Mouse (Mus musculus) limb, embryonic 10.5 days (tissue): Measurements from ENCODE around the gene Gdi1. TPM values are rescaled to one million over a fixed set of nuclear protein-coding genes. Genes with fewer than 3 reads are reported as not detected.

ENCODE experiments used
- DNase-seq: peaks from one replicate; pipeline ENCODE4 v3.0.0-alpha.2; 2017; ENCODE audit warnings: low spot score
- H3K27ac ChIP-seq: fragments of 300-500 bp; sonication (generic); 2 replicates; pipeline ENCODE4 v1.5.1; 2016; ENCODE audit warnings: mild to moderate bottlenecking
- H3K27me3 ChIP-seq: fragments of 300-500 bp; sonication (generic); 2 replicates; pipeline ENCODE4 v1.6.1; 2016; ENCODE audit warnings: low read depth, mild to moderate bottlenecking; ENCODE audit not compliant: poor library complexity, severe bottlenecking
- H3K36me3 ChIP-seq: fragments of 300-500 bp; sonication (generic); 2 replicates; pipeline ENCODE4 v1.6.1; 2016; ENCODE audit warnings: mild to moderate bottlenecking, moderate library complexity
- H3K4me1 ChIP-seq: fragments of 300-500 bp; sonication (generic); 2 replicates; pipeline ENCODE4 v1.6.1; 2016
- H3K4me3 ChIP-seq: fragments of 300-500 bp; sonication (generic); 2 replicates; pipeline ENCODE4 v1.5.1; 2016; ENCODE audit warnings: mild to moderate bottlenecking, moderate library complexity
- H3K9me3 ChIP-seq: fragments of 300-500 bp; sonication (generic); replicated peaks from 2 replicates; pipeline ENCODE4 v1.6.1; 2016; ENCODE audit warnings: mild to moderate bottlenecking
- WGBS: fragments of 180-500 bp; shearing (Covaris S2); methylation state at CpG from one replicate; pipeline ENCODE4 v1.1.7; 2016; 5-methylcytosine and 5-hydroxymethylcytosine counted together
- polyA plus RNA-seq: library from polyadenylated mRNA; unstranded; fragments of >200 nt; fragmentation: Nextera tagmentation; extraction: Ambion mirVana; gene quantifications from 2 replicates; pipeline ENCODE4 v1.2.1, GENCODE M21; 2016

Gene Gdi1
- polyA plus RNA-seq: 154 and 206 TPM in 2 replicates

DNA sequence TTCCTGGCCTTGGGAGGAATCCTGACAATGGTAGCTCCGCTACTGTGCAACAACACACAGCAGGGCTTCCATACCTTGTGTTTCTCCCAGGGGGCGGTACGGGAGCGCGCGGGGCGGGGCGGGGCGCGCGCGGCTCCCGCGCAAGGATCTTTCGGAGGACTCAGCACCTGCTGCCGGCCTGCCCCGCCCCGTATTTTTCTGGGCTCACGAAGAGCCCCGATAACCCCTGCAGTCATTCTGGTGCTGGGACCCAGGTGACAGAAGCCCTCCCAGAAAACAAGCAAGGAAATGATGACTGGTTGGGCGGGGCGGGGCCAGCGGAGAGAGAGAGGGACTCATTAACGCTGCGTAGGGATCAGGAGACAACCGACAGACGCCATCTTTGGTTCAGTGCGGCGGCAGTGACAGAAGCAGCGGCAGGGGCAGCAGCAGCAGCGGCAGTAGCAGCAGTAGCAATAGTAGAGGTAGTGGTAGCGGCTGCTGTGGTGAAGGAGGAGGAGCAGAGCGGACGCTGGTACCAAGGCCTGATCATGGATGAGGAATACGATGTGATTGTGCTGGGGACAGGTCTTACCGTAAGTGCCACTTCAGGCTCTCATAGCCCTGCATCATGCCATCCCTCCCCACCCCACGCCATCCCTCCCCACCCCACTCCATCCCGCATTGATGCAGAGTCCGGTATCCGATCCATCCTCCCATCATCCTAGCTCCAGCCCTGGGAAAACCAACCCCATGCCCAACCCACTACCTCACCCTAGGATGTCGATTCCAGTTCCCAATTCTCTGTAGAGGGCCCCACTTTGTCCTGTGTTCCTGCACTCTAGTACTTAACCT, at the start of gene Gdi1:
Gene Gdi1 (plus strand): TSS at position 132 of the 834 bp plus-strand sequence.
- H3K4me3 ChIP-seq: peak within 1 kb of the TSS; percentile 64
- H3K4me1 ChIP-seq: peaks cover 9% of the 10 kb centered on the region; the same call in 1 of the 2 replicates
- peak within 1 kb of the TSS; percentile 89 for H3K27ac ChIP-seq
- 18% methylated on average over 38 of the region's 41 CpGs for WGBS
- peak; percentile 81 for DNase-seq
- H3K36me3 ChIP-seq: peaks cover 77% of the 10 kb centered on the region
- peaks cover 17% of the 10 kb centered on the region for H3K27me3 ChIP-seq
- H3K9me3 ChIP-seq: no peaks in the 10 kb centered on the region

DNA sequence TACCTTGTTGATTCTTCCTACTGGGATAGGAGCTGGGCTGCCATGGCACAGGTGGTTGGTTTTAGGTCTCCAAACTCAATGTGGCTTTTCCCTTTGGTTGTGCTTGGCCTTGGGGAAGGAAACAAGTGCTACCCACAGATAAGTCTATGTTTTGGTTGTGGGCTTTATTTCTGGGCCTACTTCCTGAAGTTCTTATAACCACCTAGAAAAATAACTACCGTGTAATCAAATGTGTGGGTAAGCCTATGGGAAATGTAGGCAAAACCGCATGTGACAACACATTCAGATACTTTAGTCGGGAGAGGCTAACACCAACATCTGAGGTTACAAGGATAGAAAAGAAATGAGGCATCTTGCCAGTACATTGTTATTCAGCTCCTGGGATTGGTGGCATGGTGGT, 47.1 kb upstream of the Gdi1 start:
- 100% methylated on average over 3 of the region's 3 CpGs for WGBS
- DNase-seq: no peak

DNA sequence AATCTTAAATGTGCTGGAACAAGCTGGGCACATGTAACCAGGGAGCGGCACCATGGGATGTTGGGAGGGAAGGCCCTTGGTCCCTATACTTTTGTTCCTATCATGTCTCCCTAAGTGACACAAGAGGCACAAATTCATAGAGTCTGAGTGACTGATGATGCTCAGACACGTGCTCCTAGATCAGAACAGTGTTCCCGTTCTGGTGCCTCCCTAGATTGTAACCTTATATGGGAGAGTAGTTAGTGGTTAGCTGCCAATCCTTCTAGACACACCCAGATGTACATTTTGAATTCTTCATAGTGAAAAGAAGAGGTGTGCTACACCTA, 35.1 kb upstream of the Gdi1 start:
- no peaks in the 10 kb centered on the region for H3K9me3 ChIP-seq

More for the DNA sequence above, 47.1 kb upstream of the Gdi1 start:
- no peaks in the 10 kb centered on the region for H3K9me3 ChIP-seq
- H3K27ac ChIP-seq: no peak overlapping the region
- peaks cover 4% of the 10 kb centered on the region for H3K4me1 ChIP-seq
- no peak overlapping the region for H3K4me3 ChIP-seq
- H3K36me3 ChIP-seq: peaks cover 37% of the 10 kb centered on the region
- peaks cover 5% of the 10 kb centered on the region; the same call in 1 of the 2 replicates for H3K27me3 ChIP-seq

DNA sequence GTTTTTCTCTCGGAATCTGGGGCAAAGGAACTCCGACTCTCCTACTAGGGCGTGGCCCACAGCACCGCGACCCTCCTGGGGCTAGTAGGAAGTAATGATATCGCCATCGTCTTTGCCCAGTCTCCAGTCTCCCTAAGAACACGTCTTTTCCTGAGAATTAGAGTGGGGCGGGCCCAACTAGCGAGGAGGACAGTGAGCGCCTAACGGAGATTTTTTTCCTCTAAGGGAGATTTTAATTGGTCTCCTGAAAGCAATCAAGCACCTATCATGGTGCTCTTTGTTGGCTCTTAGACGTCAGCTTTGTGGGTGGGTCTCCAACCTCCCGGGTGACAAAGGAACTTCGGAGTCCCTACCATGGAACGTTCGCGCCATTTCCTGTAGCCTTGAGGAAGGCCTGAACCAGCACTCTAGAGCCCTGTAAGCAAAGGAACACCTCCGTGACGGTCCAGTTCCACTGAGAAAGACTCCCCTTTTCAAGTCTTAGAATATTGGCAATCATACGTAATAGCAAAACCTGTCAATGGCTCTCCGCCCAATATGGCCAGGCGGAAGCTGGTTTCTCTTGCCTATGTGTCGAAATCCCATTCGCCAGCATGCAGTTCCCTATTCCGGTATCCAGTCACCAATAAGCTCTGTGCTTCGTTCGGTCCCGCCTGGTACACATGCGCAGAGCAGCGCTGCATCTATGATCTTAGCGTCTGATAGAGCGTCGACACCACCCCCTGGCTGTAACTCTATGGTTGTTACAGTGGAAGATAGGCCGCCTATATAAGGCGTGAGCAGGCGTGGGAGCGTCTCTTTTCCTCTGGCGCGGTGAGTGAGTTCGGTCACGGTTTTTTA, 34.5 kb upstream of the Gdi1 start, which contains the start of gene Rpl10:
Gene Rpl10 (plus strand): TSS at position 751 of the 840 bp plus-strand sequence.
- 11% methylated on average over 42 of the region's 42 CpGs for WGBS
- H3K27me3 ChIP-seq: peaks cover 8% of the 10 kb centered on the region; the same call in 1 of the 2 replicates
- H3K4me3 ChIP-seq: peak within 1 kb of the TSS; percentile 59
- H3K36me3 ChIP-seq: peaks cover 14% of the 10 kb centered on the region
- 0 out of 2 replicates have a peak, but pooled peaks cover 3% of the 10 kb centered on the region for H3K4me1 ChIP-seq
- H3K27ac ChIP-seq: peak within 1 kb of the TSS; percentile 94
- no peaks in the 10 kb centered on the region for H3K9me3 ChIP-seq
- DNase-seq: peak; percentile 85

More for the DNA sequence above, 35.1 kb upstream of the Gdi1 start:
- Histone ChIP-seq H3K4me1 (0 out of 2 replicates have a peak, but pooled peaks cover 3% of the 10 kb centered on the region), H3K27me3 (peaks cover 11% of the 10 kb centered on the region; the same call in 1 of the 2 replicates), H3K27ac (peak overlapping the region; percentile 94), H3K4me3 (peak overlapping the region; percentile 59), H3K36me3 (peaks cover 14% of the 10 kb centered on the region)
- peak; percentile 35 for DNase-seq
- 17% methylated on average over 3 of the region's 3 CpGs for WGBS

DNA sequence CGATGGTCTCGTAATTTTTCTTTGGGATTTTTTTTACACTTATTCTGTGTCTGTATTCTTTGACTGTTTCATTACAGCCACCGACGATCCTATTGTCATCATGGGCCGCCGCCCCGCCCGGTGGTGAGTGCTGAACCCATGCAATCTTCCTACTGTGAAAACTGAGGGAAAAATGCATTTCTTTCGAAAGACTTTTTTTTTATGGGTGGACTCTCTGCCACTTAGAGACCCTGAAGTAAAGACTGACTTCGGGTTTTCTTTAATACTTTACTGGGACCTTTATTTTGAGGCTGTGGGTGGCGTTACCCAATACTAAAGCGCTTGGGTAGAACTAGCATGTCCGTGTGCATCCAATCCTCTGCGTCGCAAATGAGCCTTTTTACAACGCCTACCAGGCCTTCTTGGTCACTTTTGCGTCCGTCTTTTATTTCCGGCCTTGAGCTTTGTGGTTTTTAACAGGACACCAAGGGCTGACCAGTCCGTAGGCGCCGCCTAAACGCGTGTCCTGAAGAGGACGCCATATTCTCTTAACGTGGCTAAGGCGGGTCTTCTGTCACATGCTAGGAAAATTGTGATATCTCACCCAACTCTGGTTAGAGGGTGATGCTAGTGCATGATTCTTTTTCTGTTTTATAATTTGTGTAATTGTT, 33.8 kb upstream of the Gdi1 start:
- no peaks in the 10 kb centered on the region for H3K9me3 ChIP-seq
- 0 out of 2 replicates have a peak, but pooled peaks cover 3% of the 10 kb centered on the region for H3K4me1 ChIP-seq
- peaks cover 14% of the 10 kb centered on the region for H3K36me3 ChIP-seq
- DNase-seq: peak; percentile 46
- H3K27ac ChIP-seq: peak overlapping the region; percentile 83
- 10% methylated on average over 27 of the region's 27 CpGs for WGBS
- H3K27me3 ChIP-seq: peaks cover 7% of the 10 kb centered on the region; the same call in 1 of the 2 replicates
- H3K4me3 ChIP-seq: peak overlapping the region; percentile 59

DNA sequence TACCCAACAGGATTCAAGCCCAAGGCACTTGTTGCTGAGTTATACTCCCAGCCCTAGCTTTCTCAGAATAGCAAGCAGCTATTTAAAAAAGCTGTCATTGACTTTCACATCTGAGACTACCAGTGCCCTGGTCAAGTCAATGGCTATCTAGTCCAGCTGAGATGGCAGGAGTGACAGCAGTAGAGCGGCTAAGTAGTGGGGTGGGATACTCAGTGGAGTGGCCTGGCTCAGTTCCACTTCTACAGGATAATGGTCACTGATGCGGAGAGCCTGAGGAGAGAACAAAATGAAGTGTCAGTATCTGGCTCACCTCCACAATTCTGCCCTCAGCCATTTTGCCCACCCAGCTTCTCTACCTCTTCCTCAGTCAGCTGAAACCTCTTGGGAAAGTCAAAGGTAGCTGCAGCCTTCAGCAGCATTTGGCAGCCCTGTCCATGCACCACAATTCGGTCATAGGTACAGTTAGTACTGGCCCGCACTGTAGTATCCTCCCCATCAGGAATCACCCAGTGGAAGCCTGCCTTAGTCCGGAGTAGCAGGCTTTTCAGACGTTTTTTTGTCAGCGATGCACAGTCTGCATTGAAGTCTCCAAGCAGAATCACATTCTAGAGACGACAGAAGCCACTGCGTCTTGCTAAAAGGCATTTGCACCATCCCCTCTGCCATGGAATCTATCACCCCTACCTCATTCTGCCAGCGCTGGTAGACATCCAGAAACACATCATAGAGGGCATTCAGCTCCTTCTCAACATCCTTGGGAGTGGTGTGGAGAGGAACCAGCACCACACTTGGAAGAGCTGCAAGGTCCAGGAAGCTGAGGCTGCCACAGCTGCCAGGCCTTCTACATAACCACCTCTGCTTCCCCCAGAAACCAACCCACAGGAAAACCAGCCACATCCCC, 31.1 kb upstream of the Gdi1 start:
- Histone ChIP-seq H3K27ac (no peak overlapping the region), H3K4me1 (0 out of 2 replicates have a peak, but pooled peaks cover 3% of the 10 kb centered on the region), H3K4me3 (no peak overlapping the region), H3K36me3 (peaks cover 14% of the 10 kb centered on the region), H3K9me3 (no peaks in the 10 kb centered on the region), H3K27me3 (peaks cover 7% of the 10 kb centered on the region; the same call in 1 of the 2 replicates)
- peak; percentile 35 for DNase-seq
- 25% methylated on average over 10 of the region's 10 CpGs for WGBS

DNA sequence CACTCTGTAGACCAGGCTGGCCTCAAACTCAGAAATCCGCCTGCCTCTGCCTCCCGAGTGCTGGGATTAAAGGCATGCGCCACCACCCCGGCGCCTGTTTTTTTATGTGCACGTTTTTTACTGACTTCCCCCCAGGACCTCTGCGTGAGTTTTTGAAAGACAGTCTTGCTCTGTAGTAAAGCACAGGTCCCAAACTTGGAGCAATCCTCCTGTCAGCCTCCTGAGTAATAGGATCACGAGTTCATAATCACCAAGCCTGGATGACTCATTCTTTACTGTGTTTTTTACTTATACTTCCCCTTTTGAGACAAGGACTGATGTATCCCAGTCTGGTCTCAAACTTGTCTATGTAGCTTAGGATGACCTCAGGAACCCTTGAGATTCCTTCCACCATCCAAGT, 26.9 kb upstream of the Gdi1 start:
- Histone ChIP-seq H3K36me3 (peaks cover 4% of the 10 kb centered on the region; the same call in 1 of the 2 replicates), H3K9me3 (no peaks in the 10 kb centered on the region), H3K27ac (no peak overlapping the region), H3K4me3 (no peak overlapping the region), H3K27me3 (peaks cover 23% of the 10 kb centered on the region), H3K4me1 (peaks cover 4% of the 10 kb centered on the region; the same call in 1 of the 2 replicates)
- DNase-seq: no peak
- 74% methylated on average over 8 of the region's 8 CpGs for WGBS

DNA sequence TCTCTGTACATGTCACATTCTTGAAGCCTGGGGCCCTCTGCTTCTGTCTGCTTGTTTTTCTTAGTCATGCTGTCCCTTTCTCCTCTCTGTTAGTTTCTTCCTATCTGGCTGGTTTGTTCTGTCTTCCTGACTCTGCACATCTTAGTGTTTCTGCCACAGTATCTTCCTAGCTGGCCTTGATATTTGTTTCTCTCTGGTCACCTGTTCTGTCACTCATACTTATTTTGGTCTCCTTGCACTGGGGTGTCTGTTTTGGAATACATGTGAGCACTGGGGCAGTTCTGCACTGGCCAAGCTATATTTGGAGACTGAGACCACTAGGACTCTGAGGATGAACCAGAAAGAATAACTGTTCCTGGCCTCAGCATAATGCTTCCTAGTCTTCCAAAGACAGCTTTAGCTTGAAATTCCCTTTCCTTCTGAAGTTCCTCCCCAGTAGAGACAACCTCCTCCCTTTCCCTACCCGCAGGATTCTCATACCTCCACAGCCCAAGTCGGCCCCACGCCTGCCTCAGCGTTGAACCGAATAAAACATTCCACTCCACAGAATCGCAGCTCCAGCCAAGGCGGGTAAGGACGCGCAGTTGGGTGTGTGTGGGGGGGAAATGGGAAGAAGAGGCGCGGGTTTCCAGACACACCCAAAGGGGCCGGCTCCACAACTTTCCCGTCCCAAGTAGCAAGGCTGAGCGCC, 23.6 kb upstream of the Gdi1 start:
- Histone ChIP-seq H3K27ac (peak overlapping the region; percentile 84), H3K36me3 (no peaks in the 10 kb centered on the region), H3K27me3 (peaks cover 34% of the 10 kb centered on the region), H3K4me1 (peaks cover 14% of the 10 kb centered on the region), H3K4me3 (peak overlapping the region; percentile 68), H3K9me3 (no peaks in the 10 kb centered on the region)
- no peak for DNase-seq
- 13% methylated on average over 14 of the region's 14 CpGs for WGBS

DNA sequence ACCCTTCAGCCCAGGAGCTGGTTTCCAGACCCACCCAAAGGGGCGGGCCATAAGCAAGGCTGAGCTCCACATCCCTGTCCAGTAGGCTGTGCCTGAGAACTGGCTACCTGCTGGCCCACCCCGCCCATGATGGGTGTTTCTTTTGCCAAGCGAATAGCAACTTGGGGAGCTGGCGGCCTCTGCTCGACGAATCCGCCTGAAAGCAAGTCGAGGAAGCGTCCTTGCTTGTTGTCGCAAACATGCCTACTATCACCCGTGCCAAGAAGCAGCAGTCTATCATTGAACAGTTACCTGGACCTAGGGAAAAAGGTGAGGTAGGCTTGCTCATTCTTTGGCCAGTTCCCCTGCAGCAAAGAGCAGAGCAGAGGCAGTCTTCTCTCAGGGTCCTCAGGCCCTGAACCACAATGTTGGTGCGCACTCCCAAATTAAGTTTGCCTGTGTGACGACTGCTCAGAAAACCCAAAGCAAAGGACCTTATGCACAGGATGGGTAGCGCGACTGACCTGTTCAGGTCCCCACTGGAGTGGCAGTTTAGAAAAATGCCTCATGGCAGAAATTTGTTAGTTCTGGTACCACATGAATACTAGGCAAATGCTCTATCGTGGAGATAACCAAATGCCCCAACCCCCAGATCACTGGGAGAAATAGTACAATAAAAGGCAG, 22.9 kb upstream of the Gdi1 start, which contains the start of the genes Taz and Dnase1l1:
Gene Taz (plus strand): TSS at position 181 of the 663 bp plus-strand sequence.
Gene Dnase1l1 (minus strand): TSS at position 606 of the 663 bp plus-strand sequence.
- Histone ChIP-seq H3K27ac (peak within 1 kb of the TSS; percentile 84), H3K9me3 (no peaks in the 10 kb centered on the region), H3K4me3 (peak within 1 kb of the TSS; percentile 68), H3K36me3 (no peaks in the 10 kb centered on the region), H3K4me1 (peaks cover 14% of the 10 kb centered on the region), H3K27me3 (peaks cover 34% of the 10 kb centered on the region)
- 13% methylated on average over 16 of the region's 16 CpGs for WGBS
- peak; percentile 62 for DNase-seq

DNA sequence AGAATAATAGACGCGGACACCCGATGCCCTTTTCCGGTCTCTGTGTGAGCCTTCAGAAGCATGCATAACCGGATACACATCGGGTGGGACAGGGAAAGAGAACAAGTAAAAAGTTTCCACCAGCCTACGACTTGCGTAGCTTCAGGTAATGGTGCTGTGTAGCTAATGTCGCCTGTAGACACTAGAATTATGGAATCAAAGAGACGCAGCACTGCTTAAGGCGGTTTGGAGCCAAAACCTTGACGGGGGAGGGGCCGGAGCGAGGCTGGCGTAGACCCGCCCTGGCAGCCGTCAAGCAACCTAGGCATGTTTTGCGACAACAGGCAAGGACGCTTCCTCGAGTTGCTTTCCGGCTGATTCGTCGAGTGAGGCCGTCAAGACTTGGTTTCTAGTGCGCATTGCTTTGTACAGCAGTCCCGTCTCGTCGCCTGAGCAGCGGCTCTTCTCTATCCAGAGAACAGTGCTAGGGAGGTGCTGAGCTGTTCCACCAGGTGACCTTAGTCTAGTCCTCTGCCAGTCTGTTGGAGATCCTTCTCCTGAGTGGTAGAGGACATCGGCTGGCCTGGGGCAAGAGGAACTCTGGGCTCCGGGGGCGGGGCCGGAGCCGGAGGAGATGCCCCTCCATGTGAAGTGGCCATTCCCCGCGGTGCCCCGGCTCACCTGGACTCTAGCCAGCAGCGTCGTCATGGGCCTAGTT, 22.3 kb upstream of the Gdi1 start:
- WGBS: 19% methylated on average over 39 of the region's 39 CpGs
- H3K27ac ChIP-seq: peak overlapping the region; percentile 84

More for the DNA sequence above, 22.3 kb upstream of the Gdi1 start:
- H3K4me1 ChIP-seq: peaks cover 14% of the 10 kb centered on the region
- peak overlapping the region; percentile 68 for H3K4me3 ChIP-seq
- no peaks in the 10 kb centered on the region for H3K36me3 ChIP-seq
- H3K27me3 ChIP-seq: peaks cover 34% of the 10 kb centered on the region
- peak; percentile 80 for DNase-seq
- H3K9me3 ChIP-seq: no peaks in the 10 kb centered on the region
